Mouse (Mus musculus): ENCODE measurements around the gene Ifitm5.

GRCm38 (mm10) chr7:140998853-140999700 is 49.0 kb upstream of the Ifitm5 start:
- no peak for TF ChIP-seq CTCF (IDR thresholded peaks at IDR 0.05; ENCODE audit: insufficient read depth, low read depth, low read length)
- no peak for TF ChIP-seq POLR2A (IDR thresholded peaks at IDR 0.05; ENCODE audit: insufficient read depth, low read depth, low read length)

Measured in olfactory bulb, adult 2 months (tissue).